Mouse (Mus musculus): ENCODE results near the gene Pakap. TPM values are rescaled to one million over a fixed set of nuclear protein-coding genes. Genes with fewer than 3 reads are reported as not detected.

Pakap gene
- polyA plus RNA-seq, 1 experiment from 2014 or later: 4.7 TPM

GRCm38 (mm10) chr4:57682944-57683343, 115.0 kb downstream of the Pakap start:
- 88% methylated on average over 11 of the region's 11 CpGs for WGBS
- H3K27me3 ChIP-seq: no peaks in the 10 kb centered on the region
- no peaks in the 10 kb centered on the region for H3K9me3 ChIP-seq (replicated peaks)
- no peak overlapping the region for H3K4me2 ChIP-seq
- ATAC-seq: no peak
- H3K9ac ChIP-seq: no peak overlapping the region
- no peaks in the 10 kb centered on the region for H3K36me3 ChIP-seq (ENCODE audit: poor library complexity, severe bottlenecking)
- no peaks in the 10 kb centered on the region for H3K4me1 ChIP-seq
- H3K4me3 ChIP-seq: no peak overlapping the region
- H3K27ac ChIP-seq: no peak overlapping the region

DNA sequence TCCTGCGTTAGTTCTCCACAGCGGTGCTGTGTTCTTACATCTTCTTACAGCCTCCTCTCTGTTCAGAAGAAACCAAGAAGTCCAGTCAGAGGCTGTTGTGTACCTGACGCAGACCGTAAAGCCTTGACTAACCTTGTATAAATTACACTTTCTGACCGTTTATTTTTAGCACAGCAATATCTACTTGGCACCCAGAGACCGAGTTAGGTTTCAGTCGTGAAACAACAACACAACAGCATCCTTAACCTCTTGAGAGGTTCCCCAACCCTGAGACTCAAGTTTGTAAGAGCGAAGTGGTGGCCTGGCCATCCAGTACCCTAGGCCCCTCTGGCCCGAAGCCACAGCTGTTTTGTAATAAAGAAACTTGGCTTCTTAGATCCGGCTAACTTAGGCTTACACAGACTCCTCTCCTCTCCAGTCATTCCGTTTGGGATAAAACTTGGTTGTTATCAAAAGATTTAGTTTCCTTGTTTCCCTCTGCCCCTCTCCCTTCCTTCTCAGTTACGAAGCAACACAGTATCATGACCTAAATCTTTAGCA, 116.8 kb downstream of the Pakap start:
- 0 out of 2 replicates have a peak, but pooled peaks cover 3% of the 10 kb centered on the region for H3K4me1 ChIP-seq
- H3K27me3 ChIP-seq: peaks cover 3% of the 10 kb centered on the region; the same call in 1 of the 2 replicates
- H3K4me3 ChIP-seq: no peak overlapping the region
- H3K4me2 ChIP-seq: no peak overlapping the region
- H3K36me3 ChIP-seq (ENCODE audit: poor library complexity, severe bottlenecking): no peaks in the 10 kb centered on the region
- 87% methylated on average over 12 of the region's 12 CpGs for WGBS
- no peak overlapping the region for H3K9ac ChIP-seq
- ATAC-seq: no peak
- no peaks in the 10 kb centered on the region for H3K9me3 ChIP-seq (replicated peaks)
- H3K27ac ChIP-seq: no peak overlapping the region

DNA sequence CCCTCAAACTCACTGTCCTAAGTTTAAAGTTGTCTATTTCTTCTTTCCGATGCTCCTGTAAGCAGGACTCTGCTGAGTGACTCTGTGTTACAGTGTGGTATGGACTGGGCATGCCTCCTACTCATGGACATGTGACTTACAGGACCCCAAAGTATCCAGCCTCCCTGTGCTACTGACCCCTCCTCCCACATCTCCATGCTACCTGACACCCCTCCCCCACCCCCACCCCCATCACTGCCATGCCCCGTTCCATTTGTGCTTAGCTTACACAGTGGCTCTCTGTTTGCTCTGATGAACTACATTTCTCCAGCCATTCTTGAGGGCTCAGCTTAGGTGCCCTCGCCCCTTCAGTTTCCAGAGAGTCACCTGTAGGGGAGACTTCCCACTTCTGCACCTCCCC, 118.8 kb downstream of the Pakap start:
- no peak for ATAC-seq
- no peak overlapping the region for H3K27ac ChIP-seq
- H3K36me3 ChIP-seq (ENCODE audit: poor library complexity, severe bottlenecking): no peaks in the 10 kb centered on the region
- H3K4me1 ChIP-seq: 0 out of 2 replicates have a peak, but pooled peaks cover 3% of the 10 kb centered on the region
- H3K9ac ChIP-seq: no peak overlapping the region
- 77% methylated on average over 3 of the region's 3 CpGs for WGBS
- no peak overlapping the region for H3K4me2 ChIP-seq
- H3K27me3 ChIP-seq: peaks cover 11% of the 10 kb centered on the region
- no peak overlapping the region for H3K4me3 ChIP-seq
- no peaks in the 10 kb centered on the region for H3K9me3 ChIP-seq (replicated peaks)

DNA sequence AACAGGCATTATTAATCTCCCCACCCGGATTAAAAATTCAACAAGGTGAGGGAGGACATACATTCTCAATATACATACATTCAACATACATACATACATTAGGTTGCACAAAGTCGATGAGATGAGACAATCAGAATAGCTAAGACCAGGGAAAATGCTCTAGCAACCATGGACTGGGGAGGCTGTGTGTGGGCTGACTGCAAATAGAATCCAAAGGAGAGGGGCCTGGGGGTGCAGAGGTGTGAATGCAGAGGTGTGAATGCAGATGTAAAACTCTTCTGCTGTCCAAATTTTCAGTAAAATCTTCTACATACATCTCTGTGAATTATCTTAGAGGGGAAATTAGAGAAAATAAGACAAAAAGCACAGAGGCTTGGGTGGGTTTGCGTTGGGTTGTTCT, 119.6 kb downstream of the Pakap start:
- 0 out of 2 replicates have a peak, but pooled peaks cover 3% of the 10 kb centered on the region for H3K4me1 ChIP-seq
- peaks cover 11% of the 10 kb centered on the region for H3K27me3 ChIP-seq
- H3K9ac ChIP-seq: no peak overlapping the region
- no peak overlapping the region for H3K4me3 ChIP-seq
- H3K4me2 ChIP-seq: no peak overlapping the region
- 85% methylated on average over 3 of the region's 3 CpGs for WGBS
- no peak overlapping the region for H3K27ac ChIP-seq
- H3K9me3 ChIP-seq (replicated peaks): no peaks in the 10 kb centered on the region
- H3K36me3 ChIP-seq (ENCODE audit: poor library complexity, severe bottlenecking): no peaks in the 10 kb centered on the region
- no peak for ATAC-seq

GRCm38 (mm10) chr4:57688131-57688530, 120.2 kb downstream of the Pakap start:
- H3K4me3 ChIP-seq: no peak overlapping the region
- no peak overlapping the region for H3K27ac ChIP-seq
- H3K36me3 ChIP-seq (ENCODE audit: poor library complexity, severe bottlenecking): no peaks in the 10 kb centered on the region
- no peaks in the 10 kb centered on the region for H3K9me3 ChIP-seq (replicated peaks)
- 78% methylated on average over 9 of the region's 9 CpGs for WGBS
- no peak overlapping the region for H3K9ac ChIP-seq
- ATAC-seq: no peak
- peaks cover 11% of the 10 kb centered on the region for H3K27me3 ChIP-seq
- no peak overlapping the region for H3K4me2 ChIP-seq
- H3K4me1 ChIP-seq: 0 out of 2 replicates have a peak, but pooled peaks cover 3% of the 10 kb centered on the region

DNA sequence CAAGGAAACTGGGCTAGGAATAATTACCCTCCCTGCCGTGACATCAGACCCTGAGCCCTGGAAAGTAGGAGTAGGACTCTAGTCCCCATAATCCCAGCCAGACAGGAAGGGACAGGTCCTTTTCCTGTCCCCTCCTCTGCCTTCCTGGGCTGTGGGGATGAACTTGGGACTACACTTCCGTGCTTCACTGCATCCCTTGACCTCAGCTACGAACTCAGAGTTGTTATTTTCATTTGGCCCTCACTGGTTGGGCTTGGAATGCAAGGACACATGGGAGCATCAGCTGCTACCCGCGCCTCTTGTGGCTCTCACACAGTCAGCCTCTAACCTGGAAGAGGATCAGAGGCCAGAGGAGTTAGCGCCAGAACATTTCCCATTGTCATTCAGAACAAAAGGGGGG, 122.0 kb downstream of the Pakap start:
- Histone ChIP-seq H3K4me2 (no peak overlapping the region), H3K4me3 (no peak overlapping the region)
- 75% methylated on average over 6 of the region's 6 CpGs for WGBS

GRCm38 (mm10) chr4:57690805-57691204, 122.8 kb downstream of the Pakap start:
- H3K9ac ChIP-seq: no peak overlapping the region
- ATAC-seq: no peak
- 0 out of 2 replicates have a peak, but pooled peaks cover 3% of the 10 kb centered on the region for H3K4me1 ChIP-seq
- H3K4me3 ChIP-seq: no peak overlapping the region
- H3K4me2 ChIP-seq: no peak overlapping the region
- 40% methylated on average over 1 of the region's 1 CpGs for whole genome bisulfite sequencing
- no peaks in the 10 kb centered on the region for H3K36me3 ChIP-seq (ENCODE audit: poor library complexity, severe bottlenecking)
- no peak overlapping the region for H3K27ac ChIP-seq
- H3K9me3 ChIP-seq (replicated peaks): no peaks in the 10 kb centered on the region
- H3K27me3 ChIP-seq: peaks cover 11% of the 10 kb centered on the region

More for the DNA sequence above, 122.0 kb downstream of the Pakap start:
- ATAC-seq: no peak
- peaks cover 11% of the 10 kb centered on the region for H3K27me3 ChIP-seq
- H3K27ac ChIP-seq: no peak overlapping the region
- no peaks in the 10 kb centered on the region for H3K36me3 ChIP-seq (ENCODE audit: poor library complexity, severe bottlenecking)
- H3K9me3 ChIP-seq (replicated peaks): no peaks in the 10 kb centered on the region
- H3K9ac ChIP-seq: no peak overlapping the region
- 0 out of 2 replicates have a peak, but pooled peaks cover 3% of the 10 kb centered on the region for H3K4me1 ChIP-seq

DNA sequence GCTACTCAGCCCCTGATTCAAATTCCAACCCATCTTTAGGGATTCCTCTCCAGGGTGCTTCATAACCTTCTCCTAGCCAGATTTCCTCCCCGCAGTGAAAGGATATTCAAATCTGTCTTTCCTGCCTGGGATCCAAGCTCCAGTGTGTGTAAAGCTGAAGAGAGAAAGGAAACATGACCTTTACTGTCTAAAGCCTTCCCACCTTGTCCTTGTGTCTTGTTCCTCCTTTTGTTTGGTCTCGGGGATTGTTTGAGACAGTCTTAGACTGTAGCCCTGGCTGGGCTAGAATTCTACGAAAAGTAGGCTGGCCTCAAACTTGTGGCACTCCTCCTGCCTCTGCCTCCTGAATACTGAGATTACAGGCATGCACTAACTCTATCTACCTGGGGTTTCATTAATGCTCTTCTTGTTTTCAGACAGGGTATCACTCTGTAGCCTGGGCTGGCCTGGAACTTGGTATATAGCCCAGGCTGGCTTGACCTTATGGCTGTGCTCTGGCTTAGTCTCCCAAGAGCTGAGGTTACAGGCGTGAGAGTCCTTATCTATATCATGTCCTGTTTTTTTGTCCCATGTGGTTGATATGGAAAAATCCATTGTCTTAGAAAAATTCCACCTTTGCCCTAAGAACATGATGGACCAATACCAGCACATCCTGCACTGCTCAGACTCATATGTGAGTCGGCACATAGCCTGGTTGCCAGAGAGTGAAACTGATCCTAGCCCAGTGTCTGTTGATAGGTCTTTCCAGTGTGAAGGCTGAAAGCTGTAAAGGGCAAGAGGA, 126.6 kb downstream of the Pakap start:
- no peak for ATAC-seq
- Histone ChIP-seq H3K4me2 (no peak overlapping the region), H3K4me3 (no peak overlapping the region), H3K36me3 (ENCODE audit: poor library complexity, severe bottlenecking) (no peaks in the 10 kb centered on the region), H3K4me1 (no peaks in the 10 kb centered on the region), H3K27ac (no peak overlapping the region), H3K9ac (no peak overlapping the region), H3K27me3 (peaks cover 8% of the 10 kb centered on the region; the same call in 1 of the 2 replicates), H3K9me3 (replicated peaks) (no peaks in the 10 kb centered on the region)
- 87% methylated on average over 5 of the region's 5 CpGs for WGBS

- 96% methylated on average over 11 of the region's 11 CpGs for WGBS
- no peak overlapping the region for H3K9ac ChIP-seq
- H3K9me3 ChIP-seq (replicated peaks): no peaks in the 10 kb centered on the region
- H3K4me2 ChIP-seq: no peak overlapping the region
- no peak overlapping the region for H3K27ac ChIP-seq
- no peaks in the 10 kb centered on the region for H3K36me3 ChIP-seq (ENCODE audit: poor library complexity, severe bottlenecking)
- no peaks in the 10 kb centered on the region for H3K27me3 ChIP-seq
- ATAC-seq: no peak
- H3K4me3 ChIP-seq: no peak overlapping the region
- H3K4me1 ChIP-seq: no peaks in the 10 kb centered on the region
Measured at GRCm38 (mm10) chr4:57696955-57697354, 129.0 kb downstream of the Pakap start.

DNA sequence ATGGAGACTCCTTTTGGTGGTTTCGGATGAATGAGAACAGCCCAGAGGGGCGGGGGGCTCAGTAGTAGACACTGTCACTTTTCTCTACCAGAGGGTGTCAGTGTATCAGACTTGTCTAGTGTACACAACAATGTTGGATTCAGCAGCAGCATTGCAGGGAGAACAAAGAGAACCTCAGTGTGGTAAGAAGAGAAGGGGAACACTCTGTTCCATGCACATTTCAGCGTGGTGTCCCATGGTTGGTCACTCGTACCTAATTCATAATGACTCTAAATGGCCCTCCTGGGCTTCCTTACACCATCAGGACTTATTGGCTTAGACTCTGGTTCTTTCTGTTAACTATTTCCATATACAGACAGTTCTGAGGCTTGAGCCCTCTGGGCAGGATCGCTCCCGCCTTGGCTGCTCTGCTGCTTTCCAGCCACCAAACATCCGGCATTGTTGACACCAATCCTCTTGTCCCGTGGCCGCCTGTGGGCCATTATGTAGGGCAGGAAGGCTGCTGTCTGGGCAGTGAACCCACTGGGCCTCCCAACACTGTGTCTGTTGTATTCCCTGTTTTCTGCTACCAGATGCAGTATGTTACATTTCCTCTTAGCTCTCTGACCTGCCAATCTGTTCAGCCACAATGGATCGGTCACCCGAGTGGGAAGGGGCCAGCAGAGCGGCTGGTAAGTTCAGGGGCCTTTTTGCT, 130.1 kb downstream of the Pakap start:
- ATAC-seq: no peak
- 85% methylated on average over 12 of the region's 12 CpGs for WGBS
- Histone ChIP-seq H3K36me3 (ENCODE audit: poor library complexity, severe bottlenecking) (no peaks in the 10 kb centered on the region), H3K9me3 (replicated peaks) (no peaks in the 10 kb centered on the region), H3K4me2 (no peak overlapping the region), H3K4me1 (no peaks in the 10 kb centered on the region), H3K27ac (no peak overlapping the region), H3K4me3 (no peak overlapping the region), H3K9ac (no peak overlapping the region), H3K27me3 (no peaks in the 10 kb centered on the region)

DNA sequence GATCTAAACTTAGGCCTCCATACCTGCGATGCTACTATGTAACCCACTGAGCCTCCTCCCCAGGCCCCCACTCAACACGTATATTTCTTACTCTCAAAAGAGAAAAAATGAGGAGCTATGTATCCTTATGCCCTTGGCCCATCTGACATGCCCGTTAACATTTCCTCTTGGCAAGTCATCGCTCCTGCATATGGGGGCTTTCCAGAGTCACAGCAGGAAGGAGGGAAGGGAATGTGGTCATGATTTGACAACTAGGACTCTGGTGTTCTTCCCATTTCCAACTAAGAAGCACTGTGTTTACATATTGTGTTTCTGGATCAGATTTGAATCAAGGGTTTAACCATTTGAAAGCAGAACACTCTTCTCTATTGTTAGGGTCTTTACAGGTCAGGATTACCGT, 133.6 kb downstream of the Pakap start:
- Histone ChIP-seq H3K9me3 (replicated peaks) (no peaks in the 10 kb centered on the region), H3K27me3 (no peaks in the 10 kb centered on the region), H3K4me1 (no peaks in the 10 kb centered on the region), H3K36me3 (ENCODE audit: poor library complexity, severe bottlenecking) (no peaks in the 10 kb centered on the region), H3K4me2 (no peak overlapping the region), H3K27ac (no peak overlapping the region), H3K4me3 (no peak overlapping the region), H3K9ac (no peak overlapping the region)
- no peak for ATAC-seq
- WGBS: 91% methylated on average over 5 of the region's 5 CpGs

Data from forebrain, embryonic 13.5 days (tissue).